In the genomic region with DNA sequence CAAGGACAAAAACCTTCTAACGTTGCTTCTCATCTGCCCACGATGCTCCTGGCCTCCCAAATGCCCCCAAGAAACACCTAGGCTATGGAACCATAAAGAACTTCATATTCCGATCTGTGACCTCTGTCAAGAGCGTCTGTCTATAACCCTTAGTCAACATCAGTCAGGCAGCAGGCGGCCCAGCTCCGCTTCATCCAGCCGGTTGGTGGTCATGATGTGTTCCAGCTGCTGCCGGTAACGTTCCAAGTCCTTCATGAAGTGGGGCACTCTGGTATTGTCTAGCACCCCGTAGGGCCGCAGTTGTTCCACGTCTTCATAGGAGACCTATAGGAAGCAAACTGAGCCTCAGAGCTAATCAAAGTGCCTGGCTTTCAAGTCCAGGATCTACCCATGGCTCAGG, we compare ENCODE assay signal across 21 mouse cellular contexts. TPM values are rescaled to one million over a fixed set of nuclear protein-coding genes. Genes with fewer than 3 reads are reported as not detected.
"Had no signal": no experiment of that assay in that cellular context is flagged by ENCODE, and none has a peak within 500 bp of the region (broad histone marks: within the 10 kb centered on the region; RNA-seq: fewer than 3 reads in every experiment).

No protein-coding gene starts in this region.

- H3K4me3 ChIP-seq: kidney, embryonic 15.5 days; left cerebral cortex, adult 2 months; liver, embryonic 13.5 days; megakaryocyte, embryonic 14.5 days; midbrain, embryonic 10.5 days; midbrain, embryonic 13.5 days had no signal

- ATAC-seq: midbrain, embryonic 13.5 days; midbrain, embryonic 16.5 days had no signal

- H3K27ac ChIP-seq: kidney, embryonic 15.5 days; left cerebral cortex, adult 2 months; liver, embryonic 13.5 days; midbrain, embryonic 10.5 days; midbrain, embryonic 13.5 days; stomach, postnatal 0 days had no signal

- DNase-seq: kidney, adult 11 months; kidney, adult 8-10 months; kidney, postnatal 10 days; kidney, postnatal 36 days; layer of hippocampus, postnatal 36 days; liver, embryonic 13.5 days; right cerebral cortex, adult 18-20 months; thymus, adult 2 months; thymus, postnatal 14 days; thymus, postnatal 4 days had no signal

- H3K4me2 ChIP-seq: kidney, embryonic 15.5 days; liver, embryonic 13.5 days; midbrain, embryonic 13.5 days had no signal

- H3K9me3 ChIP-seq: kidney, embryonic 15.5 days; liver, embryonic 13.5 days; midbrain, embryonic 10.5 days; midbrain, embryonic 13.5 days had no signal

- H3K9ac ChIP-seq: kidney, embryonic 15.5 days; liver, embryonic 13.5 days; midbrain, embryonic 13.5 days had no signal

RNA-seq across cellular contexts. Expression of a gene that starts 12.2 kb away (rescaled TPM):
- polyA plus RNA-seq: intestine, embryonic 14.5 days; limb, embryonic 11.5 days; neural tube, embryonic 11.5 days; stomach, embryonic 14.5 days had no signal
